Mouse (Mus musculus): Measurements from ENCODE around the gene Plscr2. TPM values are rescaled to one million over a fixed set of nuclear protein-coding genes. Genes with fewer than 3 reads are reported as not detected.
"Not testable (repeated sequence)": the region's sequence is repeated elsewhere in the genome, so short reads cannot be mapped to it uniquely, and the experiment has no call there.

Gene Plscr2
- polyA plus RNA-seq, 1 experiment, result 4.4 TPM

GRCm38 (mm10) chr9:92305075-92305474, 29.7 kb downstream of the Plscr2 start:
- H3K27me3 ChIP-seq (ENCODE audit: control insufficient read depth, insufficient read depth, low read length), result no peaks in the 10 kb centered on the region
- no peak overlapping the region for H3K27ac ChIP-seq (ENCODE audit: insufficient read depth, low read length)
- no peak overlapping the region for H3K4me3 ChIP-seq (replicated peaks; ENCODE audit: insufficient read depth, low read depth, low read length)
- TF ChIP-seq POLR2A (IDR thresholded peaks at IDR 0.05; ENCODE audit: borderline replicate concordance, insufficient read depth, low read length) (no peak), CTCF (IDR thresholded peaks at IDR 0.05; ENCODE audit: borderline replicate concordance, insufficient read depth, low read depth, low read length) (no peak)
- no peaks in the 10 kb centered on the region for H3K4me1 ChIP-seq (ENCODE audit: control insufficient read depth, insufficient read depth, low read length)
- no peak for DNase-seq
- 78% methylated on average over 8 of the region's 8 CpGs for WGBS

- Histone ChIP-seq H3K4me1 (ENCODE audit: control insufficient read depth, insufficient read depth, low read length) (no peaks in the 10 kb centered on the region), H3K4me3 (replicated peaks; ENCODE audit: insufficient read depth, low read depth, low read length) (no peak overlapping the region), H3K27ac (ENCODE audit: insufficient read depth, low read length) (no peak overlapping the region), H3K27me3 (ENCODE audit: control insufficient read depth, insufficient read depth, low read length) (no peaks in the 10 kb centered on the region)
- no peak for TF ChIP-seq CTCF (IDR thresholded peaks at IDR 0.05; ENCODE audit: borderline replicate concordance, insufficient read depth, low read depth, low read length)
- no peak for TF ChIP-seq POLR2A (IDR thresholded peaks at IDR 0.05; ENCODE audit: borderline replicate concordance, insufficient read depth, low read length)
- no peak for DNase-seq
- 49% methylated on average over 8 of the region's 8 CpGs for WGBS
Observed at GRCm38 (mm10) chr9:92305620-92306220, 30.3 kb downstream of the Plscr2 start.

GRCm38 (mm10) chr9:92309077-92309476, 33.7 kb downstream of the Plscr2 start, which contains the start of gene 1700057G04Rik:
TSS of gene 1700057G04Rik (plus strand) at chr9:92309377.
- Histone ChIP-seq H3K27me3 (ENCODE audit: control insufficient read depth, insufficient read depth, low read length) (no peaks in the 10 kb centered on the region), H3K27ac (ENCODE audit: insufficient read depth, low read length) (no peak within 1 kb of the TSS), H3K4me3 (replicated peaks; ENCODE audit: insufficient read depth, low read depth, low read length) (no peak within 1 kb of the TSS), H3K4me1 (ENCODE audit: control insufficient read depth, insufficient read depth, low read length) (no peaks in the 10 kb centered on the region)
- WGBS, result 93% methylated on average over 1 of the region's 1 CpGs
- DNase-seq, result no peak
- no peak for TF ChIP-seq POLR2A (IDR thresholded peaks at IDR 0.05; ENCODE audit: borderline replicate concordance, insufficient read depth, low read length)
- TF ChIP-seq CTCF (IDR thresholded peaks at IDR 0.05; ENCODE audit: borderline replicate concordance, insufficient read depth, low read depth, low read length), result no peak

DNA sequence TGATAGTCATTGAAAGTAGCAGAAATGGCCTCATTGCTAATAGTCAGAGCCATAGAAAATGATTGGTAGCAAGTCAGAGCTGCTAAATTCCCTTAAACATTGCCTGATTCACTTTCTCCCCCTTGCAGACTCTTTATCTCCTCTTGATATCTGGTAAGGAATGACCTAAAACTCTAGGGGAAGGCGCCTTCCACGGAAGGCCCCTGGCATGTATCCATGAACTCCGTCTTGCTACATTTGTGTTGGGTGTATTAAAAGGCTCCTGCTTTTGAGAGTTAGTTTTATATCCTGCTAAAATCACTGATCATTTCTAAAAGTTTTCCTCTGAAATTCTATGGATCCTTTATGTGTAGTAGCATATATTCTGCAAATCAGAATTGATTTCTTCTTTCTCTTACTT, 41.4 kb downstream of the Plscr2 start:
- TF ChIP-seq POLR2A (IDR thresholded peaks at IDR 0.05; ENCODE audit: borderline replicate concordance, insufficient read depth, low read length), result no peak
- TF ChIP-seq CTCF (IDR thresholded peaks at IDR 0.05; ENCODE audit: borderline replicate concordance, insufficient read depth, low read depth, low read length), result no peak

GRCm38 (mm10) chr9:92325936-92326335, 50.5 kb downstream of the Plscr2 start:
- H3K4me1 ChIP-seq (ENCODE audit: control insufficient read depth, insufficient read depth, low read length); H3K27me3 ChIP-seq (ENCODE audit: control insufficient read depth, insufficient read depth, low read length); DNase-seq; H3K4me3 ChIP-seq (replicated peaks; ENCODE audit: insufficient read depth, low read depth, low read length); H3K27ac ChIP-seq (ENCODE audit: insufficient read depth, low read length): not testable (repeated sequence)
- WGBS, result 72% methylated on average over 9 of the region's 9 CpGs

More for the DNA sequence above, 41.4 kb downstream of the Plscr2 start:
- H3K27ac ChIP-seq (ENCODE audit: insufficient read depth, low read length), result no peak overlapping the region
- WGBS, result 81% methylated on average over 3 of the region's 3 CpGs
- no peaks in the 10 kb centered on the region for H3K4me1 ChIP-seq (ENCODE audit: control insufficient read depth, insufficient read depth, low read length)
- DNase-seq, result no peak
- H3K27me3 ChIP-seq (ENCODE audit: control insufficient read depth, insufficient read depth, low read length), result no peaks in the 10 kb centered on the region
- no peak overlapping the region for H3K4me3 ChIP-seq (replicated peaks; ENCODE audit: insufficient read depth, low read depth, low read length)

DNA sequence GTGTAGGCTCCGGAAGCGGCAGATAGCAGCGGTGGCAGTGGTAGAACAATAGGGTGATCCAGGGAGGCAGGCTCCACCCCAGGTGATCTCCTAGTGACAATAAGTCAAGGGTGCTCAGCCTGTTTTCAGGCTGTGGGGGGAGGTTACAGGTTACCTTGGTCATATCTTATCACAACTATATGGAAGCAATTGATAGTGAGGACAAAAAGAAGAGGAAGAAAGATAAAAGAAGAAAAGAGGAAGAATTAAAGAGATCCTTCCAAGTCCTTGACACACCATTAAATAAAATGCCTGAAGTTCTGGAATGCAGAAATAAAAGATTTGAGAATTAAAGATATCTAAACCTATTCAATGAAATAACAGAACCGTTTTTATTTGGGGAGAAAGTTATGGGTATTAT, 51.4 kb downstream of the Plscr2 start:
- TF ChIP-seq CTCF (IDR thresholded peaks at IDR 0.05; ENCODE audit: borderline replicate concordance, insufficient read depth, low read depth, low read length), result no peak
- no peak for TF ChIP-seq POLR2A (IDR thresholded peaks at IDR 0.05; ENCODE audit: borderline replicate concordance, insufficient read depth, low read length)

GRCm38 (mm10) chr9:92331383-92331782, 56.0 kb downstream of the Plscr2 start:
- no peak overlapping the region for H3K27ac ChIP-seq (ENCODE audit: insufficient read depth, low read length)
- no peaks in the 10 kb centered on the region for H3K4me1 ChIP-seq (ENCODE audit: control insufficient read depth, insufficient read depth, low read length)
- TF ChIP-seq POLR2A (IDR thresholded peaks at IDR 0.05; ENCODE audit: borderline replicate concordance, insufficient read depth, low read length) (no peak), CTCF (IDR thresholded peaks at IDR 0.05; ENCODE audit: borderline replicate concordance, insufficient read depth, low read depth, low read length) (no peak)
- DNase-seq, result no peak
- no peak overlapping the region for H3K4me3 ChIP-seq (replicated peaks; ENCODE audit: insufficient read depth, low read depth, low read length)
- WGBS, result 94% methylated on average over 4 of the region's 4 CpGs
- no peaks in the 10 kb centered on the region for H3K27me3 ChIP-seq (ENCODE audit: control insufficient read depth, insufficient read depth, low read length)

More for the DNA sequence above, 51.4 kb downstream of the Plscr2 start:
- no peak for DNase-seq
- Histone ChIP-seq H3K4me1 (ENCODE audit: control insufficient read depth, insufficient read depth, low read length) (no peaks in the 10 kb centered on the region), H3K4me3 (replicated peaks; ENCODE audit: insufficient read depth, low read depth, low read length) (no peak overlapping the region), H3K27ac (ENCODE audit: insufficient read depth, low read length) (no peak overlapping the region), H3K27me3 (ENCODE audit: control insufficient read depth, insufficient read depth, low read length) (no peaks in the 10 kb centered on the region)
- 87% methylated on average over 4 of the region's 4 CpGs for WGBS

GRCm38 (mm10) chr9:92334845-92335244, 59.4 kb downstream of the Plscr2 start:
- TF ChIP-seq CTCF (IDR thresholded peaks at IDR 0.05; ENCODE audit: borderline replicate concordance, insufficient read depth, low read depth, low read length) (no peak), POLR2A (IDR thresholded peaks at IDR 0.05; ENCODE audit: borderline replicate concordance, insufficient read depth, low read length) (no peak)

More at GRCm38 (mm10) chr9:92334845-92335244, 59.4 kb downstream of the Plscr2 start:
- Histone ChIP-seq H3K27me3 (ENCODE audit: control insufficient read depth, insufficient read depth, low read length) (no peaks in the 10 kb centered on the region), H3K4me1 (ENCODE audit: control insufficient read depth, insufficient read depth, low read length) (no peaks in the 10 kb centered on the region), H3K27ac (ENCODE audit: insufficient read depth, low read length) (no peak overlapping the region), H3K4me3 (replicated peaks; ENCODE audit: insufficient read depth, low read depth, low read length) (no peak overlapping the region)
- WGBS, result 94% methylated on average over 10 of the region's 10 CpGs
- DNase-seq, result no peak
